Mouse (Mus musculus): ENCODE results near the gene Ube2v1. TPM values are rescaled to one million over a fixed set of nuclear protein-coding genes. Genes with fewer than 3 reads are reported as not detected.

Ube2v1 gene
- polyA plus RNA-seq (2012) = 34.4 and 42.6 TPM in 2 replicates

- Histone ChIP-seq H3K36me3 (ENCODE audit: control insufficient read depth) (peaks cover 48% of the 10 kb centered on the region), H3K9me3 (ENCODE audit: control insufficient read depth, low read length) (no peaks in the 10 kb centered on the region), H3K27me3 (ENCODE audit: control insufficient read depth) (no peaks in the 10 kb centered on the region), H3K4me3 (replicated peaks) (peak within 1 kb of the TSS; percentile 90), H3K4me1 (ENCODE audit: control insufficient read depth) (peaks cover 86% of the 10 kb centered on the region)
- TF ChIP-seq GATA1 (IDR thresholded peaks at IDR 0.05; ENCODE audit: low read length) = no peak
- TF ChIP-seq TAL1 (IDR thresholded peaks at IDR 0.05; ENCODE audit: low read length) = no peak
These were observed at the start of gene Ube2v1 for GRCm38 (mm10) chr2:167631591-167632448. TSS of gene Ube2v1 (minus strand) at chr2:167632095.

- Histone ChIP-seq H3K4me3 (replicated peaks) (no peak overlapping the region), H3K36me3 (ENCODE audit: control insufficient read depth) (no peaks in the 10 kb centered on the region), H3K27me3 (ENCODE audit: control insufficient read depth) (peaks cover 11% of the 10 kb centered on the region), H3K4me1 (ENCODE audit: control insufficient read depth) (peaks cover 12% of the 10 kb centered on the region), H3K9me3 (ENCODE audit: control insufficient read depth, low read length) (no peaks in the 10 kb centered on the region)
- no peak for TF ChIP-seq GATA1 (IDR thresholded peaks at IDR 0.05; ENCODE audit: low read length)
- no peak for TF ChIP-seq TAL1 (IDR thresholded peaks at IDR 0.05; ENCODE audit: low read length)
These were observed 48.8 kb upstream of the Ube2v1 start for GRCm38 (mm10) chr2:167680657-167681056.

- H3K9me3 ChIP-seq (ENCODE audit: control insufficient read depth, low read length) = no peaks in the 10 kb centered on the region
- no peak overlapping the region for H3K4me3 ChIP-seq (replicated peaks)
- H3K36me3 ChIP-seq (ENCODE audit: control insufficient read depth) = no peaks in the 10 kb centered on the region
- TF ChIP-seq TAL1 (IDR thresholded peaks at IDR 0.05; ENCODE audit: low read length) = no peak
- no peak for TF ChIP-seq GATA1 (IDR thresholded peaks at IDR 0.05; ENCODE audit: low read length)
- H3K4me1 ChIP-seq (ENCODE audit: control insufficient read depth) = peaks cover 16% of the 10 kb centered on the region
- H3K27me3 ChIP-seq (ENCODE audit: control insufficient read depth) = peaks cover 7% of the 10 kb centered on the region
These were observed 48.1 kb upstream of the Ube2v1 start for GRCm38 (mm10) chr2:167679902-167680430.

GRCm38 (mm10) chr2:167678600-167678999, 46.7 kb upstream of the Ube2v1 start:
- H3K4me1 ChIP-seq (ENCODE audit: control insufficient read depth) = peaks cover 26% of the 10 kb centered on the region
- TF ChIP-seq GATA1 (IDR thresholded peaks at IDR 0.05; ENCODE audit: low read length) (no peak), TAL1 (IDR thresholded peaks at IDR 0.05; ENCODE audit: low read length) (no peak)
- no peak overlapping the region for H3K4me3 ChIP-seq (replicated peaks)
- H3K27me3 ChIP-seq (ENCODE audit: control insufficient read depth) = peaks cover 7% of the 10 kb centered on the region
- no peaks in the 10 kb centered on the region for H3K36me3 ChIP-seq (ENCODE audit: control insufficient read depth)
- H3K9me3 ChIP-seq (ENCODE audit: control insufficient read depth, low read length) = no peaks in the 10 kb centered on the region

- H3K27me3 ChIP-seq (ENCODE audit: control insufficient read depth) = peaks cover 7% of the 10 kb centered on the region
- no peak overlapping the region for H3K4me3 ChIP-seq (replicated peaks)
- no peaks in the 10 kb centered on the region for H3K36me3 ChIP-seq (ENCODE audit: control insufficient read depth)
- no peaks in the 10 kb centered on the region; the same call in 1 of the 2 replicates for H3K9me3 ChIP-seq (ENCODE audit: control insufficient read depth, low read length)
- peaks cover 55% of the 10 kb centered on the region for H3K4me1 ChIP-seq (ENCODE audit: control insufficient read depth)
- TF ChIP-seq TAL1 (IDR thresholded peaks at IDR 0.05; ENCODE audit: low read length) (no peak), GATA1 (IDR thresholded peaks at IDR 0.05; ENCODE audit: low read length) (no peak)
These were observed 43.4 kb upstream of the Ube2v1 start for GRCm38 (mm10) chr2:167675120-167675909.

GRCm38 (mm10) chr2:167672212-167672685, 40.4 kb upstream of the Ube2v1 start:
- no peak for TF ChIP-seq TAL1 (IDR thresholded peaks at IDR 0.05; ENCODE audit: low read length)
- no peak for TF ChIP-seq GATA1 (IDR thresholded peaks at IDR 0.05; ENCODE audit: low read length)
- H3K27me3 ChIP-seq (ENCODE audit: control insufficient read depth) = peaks cover 9% of the 10 kb centered on the region
- H3K4me3 ChIP-seq (replicated peaks) = peak overlapping the region; percentile 55
- peaks cover 48% of the 10 kb centered on the region for H3K4me1 ChIP-seq (ENCODE audit: control insufficient read depth)
- H3K36me3 ChIP-seq (ENCODE audit: control insufficient read depth) = no peaks in the 10 kb centered on the region
- H3K9me3 ChIP-seq (ENCODE audit: control insufficient read depth, low read length) = no peaks in the 10 kb centered on the region; the same call in 1 of the 2 replicates

GRCm38 (mm10) chr2:167671101-167671633, 39.3 kb upstream of the Ube2v1 start:
- no peaks in the 10 kb centered on the region for H3K36me3 ChIP-seq (ENCODE audit: control insufficient read depth)
- no peaks in the 10 kb centered on the region; the same call in 1 of the 2 replicates for H3K9me3 ChIP-seq (ENCODE audit: control insufficient read depth, low read length)
- TF ChIP-seq TAL1 (IDR thresholded peaks at IDR 0.05; ENCODE audit: low read length) (no peak), GATA1 (IDR thresholded peaks at IDR 0.05; ENCODE audit: low read length) (no peak)
- H3K4me1 ChIP-seq (ENCODE audit: control insufficient read depth) = peaks cover 48% of the 10 kb centered on the region
- H3K27me3 ChIP-seq (ENCODE audit: control insufficient read depth) = peaks cover 7% of the 10 kb centered on the region
- H3K4me3 ChIP-seq (replicated peaks) = peak overlapping the region; percentile 55

- H3K4me1 ChIP-seq (ENCODE audit: control insufficient read depth) = peaks cover 39% of the 10 kb centered on the region
- H3K27me3 ChIP-seq (ENCODE audit: control insufficient read depth) = peaks cover 10% of the 10 kb centered on the region
- no peak overlapping the region for H3K4me3 ChIP-seq (replicated peaks)
- TF ChIP-seq TAL1 (IDR thresholded peaks at IDR 0.05; ENCODE audit: low read length) (no peak), GATA1 (IDR thresholded peaks at IDR 0.05; ENCODE audit: low read length) (no peak)
- no peaks in the 10 kb centered on the region for H3K36me3 ChIP-seq (ENCODE audit: control insufficient read depth)
- H3K9me3 ChIP-seq (ENCODE audit: control insufficient read depth, low read length) = no peaks in the 10 kb centered on the region; the same call in 1 of the 2 replicates
These were observed 37.5 kb upstream of the Ube2v1 start for GRCm38 (mm10) chr2:167669398-167669797.

All from erythroblast, embryonic 14.5 days (primary cell).